Mouse (Mus musculus) heart, embryonic 15.5 days (tissue): ENCODE measurements at regions not wholly inside any gene's neighbourhood (a gene's known extent, or its start where the extent isn't known, plus 50 kb on each side); places are given as distances from the start of the nearest gene placed in this dataset.

Experiments
- ATAC-seq: fragments of 200-750 bp; cut with Nextera tagmentation; replicated peaks from 2 replicates; pipeline ENCODE4 v1.8.0; 2017; ENCODE audit warnings: low read depth, moderate TSS enrichment; ENCODE audit not compliant: insufficient number of reproducible peaks, insufficient read depth, low FRiP score
- H3K27ac ChIP-seq: fragments of 300-500 bp; sonication (generic); 2 replicates; pipeline ENCODE4 v1.5.1; 2015; ENCODE audit warnings: mild to moderate bottlenecking, inconsistent platforms
- H3K27me3 ChIP-seq: fragments of 300-500 bp; sonication (generic); 2 replicates; pipeline ENCODE4 v1.6.1; 2015; ENCODE audit warnings: inconsistent platforms
- H3K36me3 ChIP-seq: fragments of 300-500 bp; sonication (generic); 2 replicates; pipeline ENCODE4 v1.6.1; 2015; ENCODE audit warnings: mild to moderate bottlenecking, inconsistent platforms
- H3K4me1 ChIP-seq: fragments of 300-500 bp; sonication (generic); replicated peaks from 2 replicates; pipeline ENCODE4 v1.6.1; 2015; ENCODE audit warnings: inconsistent platforms
- H3K4me2 ChIP-seq: fragments of 300-500 bp; sonication (generic); 2 replicates; pipeline ENCODE4 v1.6.1; 2015; ENCODE audit warnings: inconsistent platforms, mild to moderate bottlenecking, moderate library complexity
- H3K4me3 ChIP-seq: fragments of 300-500 bp; sonication (generic); 2 replicates; pipeline ENCODE4 v1.5.1; 2015; ENCODE audit warnings: mild to moderate bottlenecking, inconsistent platforms
- H3K9ac ChIP-seq: fragments of 300-500 bp; sonication (generic); 2 replicates; pipeline ENCODE4 v1.6.1; 2015; ENCODE audit warnings: mild to moderate bottlenecking, inconsistent platforms
- H3K9me3 ChIP-seq: fragments of 300-500 bp; sonication (generic); replicated peaks from 2 replicates; pipeline ENCODE4 v1.6.1; 2016; ENCODE audit warnings: inconsistent platforms
- WGBS: fragments of 180-500 bp; shearing (Covaris S2); methylation state at CpG from one replicate; pipeline ENCODE4 v1.1.7; 2015; ENCODE audit warnings: mixed read lengths; 5-methylcytosine and 5-hydroxymethylcytosine counted together

- WGBS: 88% methylated on average over 9 of the region's 9 CpGs
- Histone ChIP-seq H3K4me2 (no peak overlapping the region), H3K27me3 (no peaks in the 10 kb centered on the region), H3K4me3 (no peak overlapping the region), H3K9ac (no peak overlapping the region), H3K36me3 (no peaks in the 10 kb centered on the region), H3K9me3 (no peaks in the 10 kb centered on the region), H3K27ac (no peak overlapping the region), H3K4me1 (no peaks in the 10 kb centered on the region)
- ATAC-seq: no peak
Observed at GRCm38 (mm10) chr6:94898881-94899280, 198.9 kb upstream of the Lrig1 start.

GRCm38 (mm10) chr6:94890165-94890564 is 190.2 kb upstream of the Lrig1 start:
- Histone ChIP-seq H3K4me1 (peaks cover 21% of the 10 kb centered on the region), H3K27ac (no peak overlapping the region), H3K9ac (no peak overlapping the region), H3K27me3 (no peaks in the 10 kb centered on the region), H3K36me3 (no peaks in the 10 kb centered on the region), H3K4me3 (no peak overlapping the region), H3K9me3 (no peaks in the 10 kb centered on the region), H3K4me2 (no peak overlapping the region)
- 47% methylated on average over 3 of the region's 3 CpGs for WGBS
- no peak for ATAC-seq

- H3K4me3 ChIP-seq: no peak overlapping the region
- H3K27ac ChIP-seq: no peak overlapping the region
- H3K36me3 ChIP-seq: no peaks in the 10 kb centered on the region
- H3K9me3 ChIP-seq: no peaks in the 10 kb centered on the region
- WGBS: 38% methylated on average over 10 of the region's 10 CpGs
- ATAC-seq: no peak
- H3K9ac ChIP-seq: no peak overlapping the region
- H3K27me3 ChIP-seq: no peaks in the 10 kb centered on the region
- peaks cover 21% of the 10 kb centered on the region for H3K4me1 ChIP-seq
- no peak overlapping the region for H3K4me2 ChIP-seq
Observed at GRCm38 (mm10) chr6:94889271-94889670, 189.3 kb upstream of the Lrig1 start.

GRCm38 (mm10) chr6:94881139-94881538 is 181.2 kb upstream of the Lrig1 start:
- H3K27ac ChIP-seq: no peak overlapping the region
- H3K36me3 ChIP-seq: no peaks in the 10 kb centered on the region
- H3K4me1 ChIP-seq: no peaks in the 10 kb centered on the region
- no peaks in the 10 kb centered on the region for H3K9me3 ChIP-seq
- H3K4me3 ChIP-seq: no peak overlapping the region
- 79% methylated on average over 10 of the region's 10 CpGs for WGBS
- no peaks in the 10 kb centered on the region for H3K27me3 ChIP-seq
- no peak overlapping the region for H3K4me2 ChIP-seq
- no peak for ATAC-seq
- H3K9ac ChIP-seq: no peak overlapping the region

GRCm38 (mm10) chr6:94875841-94876240 is 175.9 kb upstream of the Lrig1 start:
- Histone ChIP-seq H3K9ac (no peak overlapping the region), H3K27ac (no peak overlapping the region), H3K36me3 (no peaks in the 10 kb centered on the region), H3K27me3 (no peaks in the 10 kb centered on the region), H3K4me1 (no peaks in the 10 kb centered on the region), H3K9me3 (no peaks in the 10 kb centered on the region), H3K4me2 (no peak overlapping the region), H3K4me3 (no peak overlapping the region)
- ATAC-seq: no peak
- 72% methylated on average over 5 of the region's 5 CpGs for WGBS

GRCm38 (mm10) chr6:94875065-94875464 is 175.1 kb upstream of the Lrig1 start:
- Histone ChIP-seq H3K36me3 (no peaks in the 10 kb centered on the region), H3K4me2 (no peak overlapping the region), H3K27ac (no peak overlapping the region), H3K9ac (no peak overlapping the region), H3K4me1 (no peaks in the 10 kb centered on the region), H3K9me3 (no peaks in the 10 kb centered on the region), H3K27me3 (no peaks in the 10 kb centered on the region), H3K4me3 (no peak overlapping the region)
- WGBS: 79% methylated on average over 4 of the region's 4 CpGs
- no peak for ATAC-seq

GRCm38 (mm10) chr6:94874415-94874814 is 174.5 kb upstream of the Lrig1 start:
- no peak overlapping the region for H3K4me2 ChIP-seq
- WGBS: 85% methylated on average over 1 of the region's 1 CpGs
- H3K9me3 ChIP-seq: no peaks in the 10 kb centered on the region
- no peak overlapping the region for H3K4me3 ChIP-seq
- H3K9ac ChIP-seq: no peak overlapping the region
- H3K27ac ChIP-seq: no peak overlapping the region
- no peaks in the 10 kb centered on the region for H3K4me1 ChIP-seq
- H3K27me3 ChIP-seq: no peaks in the 10 kb centered on the region
- no peaks in the 10 kb centered on the region for H3K36me3 ChIP-seq
- ATAC-seq: no peak

GRCm38 (mm10) chr6:94867952-94868351 is 168.0 kb upstream of the Lrig1 start:
- Histone ChIP-seq H3K9me3 (no peaks in the 10 kb centered on the region), H3K4me1 (peaks cover 20% of the 10 kb centered on the region), H3K9ac (no peak overlapping the region), H3K36me3 (no peaks in the 10 kb centered on the region), H3K4me2 (no peak overlapping the region), H3K27ac (no peak overlapping the region), H3K27me3 (no peaks in the 10 kb centered on the region), H3K4me3 (no peak overlapping the region)
- ATAC-seq: no peak
- WGBS: 37% methylated on average over 3 of the region's 3 CpGs

- Histone ChIP-seq H3K9ac (no peak overlapping the region), H3K27me3 (no peaks in the 10 kb centered on the region), H3K36me3 (no peaks in the 10 kb centered on the region), H3K4me3 (no peak overlapping the region), H3K27ac (peak overlapping the region; percentile 49), H3K4me2 (0 out of 2 replicates have a peak overlapping the region, but pooled peaks have one; percentile 5), H3K9me3 (no peaks in the 10 kb centered on the region), H3K4me1 (peaks cover 20% of the 10 kb centered on the region)
- peak; percentile 65; the same call in 1 of the 2 replicates for ATAC-seq
- WGBS: 26% methylated on average over 2 of the region's 2 CpGs
Observed at GRCm38 (mm10) chr6:94865498-94865897, 165.5 kb upstream of the Lrig1 start.

GRCm38 (mm10) chr6:94858121-94858621 is 158.2 kb upstream of the Lrig1 start:
- H3K9me3 ChIP-seq: no peaks in the 10 kb centered on the region
- H3K4me1 ChIP-seq: no peaks in the 10 kb centered on the region; the same call in 1 of the 2 replicates
- no peaks in the 10 kb centered on the region for H3K27me3 ChIP-seq
- no peak overlapping the region for H3K27ac ChIP-seq
- H3K36me3 ChIP-seq: no peaks in the 10 kb centered on the region
- no peak overlapping the region for H3K4me2 ChIP-seq
- no peak overlapping the region for H3K9ac ChIP-seq
- ATAC-seq: no peak
- no peak overlapping the region for H3K4me3 ChIP-seq
- 77% methylated on average over 5 of the region's 5 CpGs for WGBS

- ATAC-seq: no peak
- Histone ChIP-seq H3K36me3 (no peaks in the 10 kb centered on the region), H3K27ac (0 out of 2 replicates have a peak overlapping the region, but pooled peaks have one; percentile 12), H3K27me3 (no peaks in the 10 kb centered on the region), H3K9me3 (no peaks in the 10 kb centered on the region), H3K4me3 (no peak overlapping the region), H3K9ac (no peak overlapping the region), H3K4me2 (no peak overlapping the region), H3K4me1 (0 out of 2 replicates have a peak, but pooled peaks cover 2% of the 10 kb centered on the region)
- 44% methylated on average over 5 of the region's 5 CpGs for WGBS
Observed at GRCm38 (mm10) chr6:94850121-94850520, 150.2 kb upstream of the Lrig1 start.

- H3K4me3 ChIP-seq: no peak overlapping the region
- no peak overlapping the region for H3K4me2 ChIP-seq
- H3K9me3 ChIP-seq: no peaks in the 10 kb centered on the region
- no peaks in the 10 kb centered on the region for H3K36me3 ChIP-seq
- 0 out of 2 replicates have a peak, but pooled peaks cover 2% of the 10 kb centered on the region for H3K4me1 ChIP-seq
- no peak overlapping the region for H3K9ac ChIP-seq
- ATAC-seq: no peak
- 71% methylated on average over 3 of the region's 3 CpGs for WGBS
- H3K27ac ChIP-seq: no peak overlapping the region
- H3K27me3 ChIP-seq: no peaks in the 10 kb centered on the region
Observed at GRCm38 (mm10) chr6:94849533-94849932, 149.6 kb upstream of the Lrig1 start.
